In the genomic region with DNA sequence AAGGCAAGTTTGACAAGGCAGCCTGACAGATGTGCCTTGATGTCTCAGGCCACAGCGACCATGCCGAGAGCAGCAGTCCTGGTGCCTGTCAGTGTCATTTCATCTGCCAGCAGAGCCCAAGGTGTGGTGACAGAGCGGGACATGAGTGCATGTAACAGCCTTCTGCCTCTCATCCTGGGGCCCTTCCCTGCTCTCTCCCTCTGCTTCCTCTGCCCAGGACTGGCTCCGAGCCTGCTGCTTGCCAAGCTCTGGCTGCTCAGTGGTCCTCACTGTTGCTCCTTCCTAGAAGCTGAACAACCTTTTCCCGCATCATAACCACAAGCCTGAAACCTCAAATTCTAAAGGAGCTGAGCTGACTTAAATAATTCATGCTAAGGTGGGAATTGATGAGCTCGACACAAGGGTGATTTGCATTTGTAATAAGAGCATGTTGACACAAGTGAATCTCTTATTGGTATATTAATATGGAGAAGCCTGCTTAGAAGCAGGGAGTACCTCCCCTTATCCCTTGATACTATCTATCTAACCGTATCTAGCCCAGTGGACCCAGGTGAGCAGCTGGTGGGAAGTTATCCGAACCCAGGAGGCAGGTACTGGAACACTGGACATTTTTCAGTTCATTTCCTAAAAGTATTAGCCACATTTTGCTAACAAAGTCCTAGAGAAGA, we compare ENCODE assay signal across 24 mouse cellular contexts.
DNase-seq lines count a peak whose midpoint lies in the region; ATAC-seq and TF ChIP-seq lines count a peak whose summit lies in the region.
"Had no signal": no experiment of that assay in that cellular context is flagged by ENCODE, and none has a peak within 500 bp of the region (broad histone marks: within the 10 kb centered on the region; RNA-seq: fewer than 3 reads in every experiment).

No protein-coding gene starts in this region.

- no peaks in the 10 kb centered on the region for H3K9me3 ChIP-seq in hindbrain, embryonic 13.5 days
- no peaks in the 10 kb centered on the region for H3K9me3 ChIP-seq in hindbrain, embryonic 16.5 days (ENCODE audit: control insufficient read depth, low read length)
- H3K9me3 ChIP-seq in midbrain, embryonic 15.5 days, result no peaks in the 10 kb centered on the region
- H3K9me3 ChIP-seq: embryonic facial prominence, embryonic 13.5 days; heart, embryonic 12.5 days; limb, embryonic 15.5 days; megakaryocyte, embryonic 14.5 days had no signal

- WGBS in hindbrain, embryonic 13.5 days, result 63% methylated on average over 8 of the region's 8 CpGs
- WGBS in hindbrain, embryonic 16.5 days, result 56% methylated on average over 8 of the region's 8 CpGs
- WGBS in midbrain, embryonic 15.5 days, result 52% methylated on average over 8 of the region's 8 CpGs

- ATAC-seq in hindbrain, embryonic 13.5 days (ENCODE audit: low FRiP score), result peak; percentile 26; the same call in 1 of the 2 replicates
- ATAC-seq in hindbrain, embryonic 16.5 days, result no peak
- ATAC-seq in midbrain, embryonic 15.5 days (replicated peaks), result peak; percentile 64
- ATAC-seq: intestine, embryonic 16.5 days had no signal

- peak overlapping the region; percentile 46; the same call in 1 of the 2 replicates for H3K27ac ChIP-seq in hindbrain, embryonic 13.5 days
- no peak overlapping the region for H3K27ac ChIP-seq in hindbrain, embryonic 16.5 days (ENCODE audit: low read depth, low read length)
- H3K27ac ChIP-seq in midbrain, embryonic 15.5 days, result peak overlapping the region; percentile 72
- H3K27ac ChIP-seq: embryonic facial prominence, embryonic 13.5 days; limb, embryonic 15.5 days; liver, embryonic 14.5 days had no signal

- H3K36me3 ChIP-seq in hindbrain, embryonic 13.5 days, result no peaks in the 10 kb centered on the region
- H3K36me3 ChIP-seq in hindbrain, embryonic 16.5 days (ENCODE audit: control insufficient read depth, insufficient read depth, low read length), result no peaks in the 10 kb centered on the region
- no peaks in the 10 kb centered on the region for H3K36me3 ChIP-seq in midbrain, embryonic 15.5 days (replicated peaks)
- H3K36me3 ChIP-seq: embryonic facial prominence, embryonic 13.5 days; heart, embryonic 12.5 days; limb, embryonic 15.5 days had no signal

- H3K4me3 ChIP-seq in hindbrain, embryonic 13.5 days, result no peak overlapping the region
- no peak overlapping the region for H3K4me3 ChIP-seq in hindbrain, embryonic 16.5 days (ENCODE audit: low read length)
- H3K4me3 ChIP-seq in midbrain, embryonic 15.5 days, result no peak overlapping the region
- H3K4me3 ChIP-seq: embryonic facial prominence, embryonic 13.5 days; erythroblast, embryonic 14.5 days; heart, embryonic 12.5 days; limb, embryonic 15.5 days; megakaryocyte, embryonic 14.5 days had no signal

- no peak for TF ChIP-seq POLR2A in brain, embryonic 14.5 days (IDR thresholded peaks at IDR 0.05; ENCODE audit: borderline replicate concordance, extremely low read depth, insufficient read depth, insufficient read length, poor library complexity, severe bottlenecking)

- no peak for TF ChIP-seq CTCF in brain, embryonic 14.5 days (IDR thresholded peaks at IDR 0.05; ENCODE audit: borderline replicate concordance, extremely low read depth, insufficient read depth, insufficient read length)

- DNase-seq in cerebellum, postnatal 14 days, result peak; percentile 34
- DNase-seq in cerebellum, adult 9-11 months, result no peak
- peak; percentile 60 for DNase-seq in brain, embryonic 14.5 days (ENCODE audit: low read depth)
- no peak for DNase-seq in right cerebral cortex, postnatal 14 days
- no peak for DNase-seq in kidney, postnatal 25 days
- DNase-seq: adrenal gland, postnatal 14 days; cerebellum, adult 9-10 months; embryo, embryonic 11 days; gastrocnemius, postnatal 25 days; heart, adult 18-20 months; heart, postnatal 10 days; kidney, adult 9 months; kidney, postnatal 4 days; lung, embryonic 14.5 days had no signal

- H3K27me3 ChIP-seq in hindbrain, embryonic 13.5 days, result no peaks in the 10 kb centered on the region
- no peaks in the 10 kb centered on the region for H3K27me3 ChIP-seq in hindbrain, embryonic 16.5 days (replicated peaks; ENCODE audit: control insufficient read depth, insufficient read depth, low read length)
- no peaks in the 10 kb centered on the region for H3K27me3 ChIP-seq in midbrain, embryonic 15.5 days (replicated peaks)
- H3K27me3 ChIP-seq: embryonic facial prominence, embryonic 13.5 days; heart, embryonic 12.5 days; limb, embryonic 15.5 days had no signal

- H3K9ac ChIP-seq in hindbrain, embryonic 13.5 days, result no peak overlapping the region
- no peak overlapping the region for H3K9ac ChIP-seq in hindbrain, embryonic 16.5 days (ENCODE audit: low read depth, low read length)
- no peak overlapping the region for H3K9ac ChIP-seq in midbrain, embryonic 15.5 days
- H3K9ac ChIP-seq: embryonic facial prominence, embryonic 13.5 days; heart, embryonic 12.5 days; limb, embryonic 15.5 days; liver, embryonic 14.5 days; lung, embryonic 14.5 days had no signal

- H3K4me2 ChIP-seq in hindbrain, embryonic 13.5 days, result no peak overlapping the region
- H3K4me2 ChIP-seq in hindbrain, embryonic 16.5 days (ENCODE audit: low read length), result no peak overlapping the region
- no peak overlapping the region for H3K4me2 ChIP-seq in midbrain, embryonic 15.5 days
- H3K4me2 ChIP-seq: embryonic facial prominence, embryonic 13.5 days; heart, embryonic 12.5 days; limb, embryonic 15.5 days; lung, embryonic 14.5 days had no signal

- H3K4me1 ChIP-seq in hindbrain, embryonic 13.5 days (replicated peaks), result peaks cover 19% of the 10 kb centered on the region
- H3K4me1 ChIP-seq in hindbrain, embryonic 16.5 days (ENCODE audit: control insufficient read depth, insufficient read depth, low read depth, low read length), result no peaks in the 10 kb centered on the region; the same call in 1 of the 2 replicates
- peaks cover 21% of the 10 kb centered on the region for H3K4me1 ChIP-seq in midbrain, embryonic 15.5 days
- H3K4me1 ChIP-seq: embryonic facial prominence, embryonic 13.5 days; heart, embryonic 12.5 days; megakaryocyte, embryonic 14.5 days had no signal

Comparison
In these comparisons a context has a peak if more than half of its experiments do, and no peak if none do; other contexts are left out.
1. DNase-seq: peak in cerebellum, postnatal 14 days (2 of 2) and brain, embryonic 14.5 days (single experiment); none in cerebellum, adult 9-11 months (single experiment), right cerebral cortex, postnatal 14 days (single experiment) and kidney, postnatal 25 days (0 of 2).